Mouse (Mus musculus) heart, postnatal 0 days (tissue): ENCODE results near the gene Cisd2.

Source experiments
- CTCF ChIP-seq: IDR thresholded peaks from 2 replicates; pipeline ENCODE4 v1.5.1; 2016; ENCODE audit warnings: antibody characterized with exemption, control low read depth, low read depth
- EP300 ChIP-seq: IDR thresholded peaks from 2 replicates; pipeline ENCODE4 v1.6.1; 2016; ENCODE audit warnings: antibody characterized with exemption, low read depth

- TF ChIP-seq EP300: no peak
- no peak for TF ChIP-seq CTCF
These were observed 3.0 kb downstream of the Cisd2 start for GRCm38 (mm10) chr3:135420542-135421309.
